Mouse (Mus musculus) fibroblast of lung, adult 2 months (primary cell): ENCODE data around the gene Abtb1.

ENCODE experiments used
- DNase-seq: peaks from one replicate; pipeline ENCODE4 v3.0.0-alpha.2; 2011; ENCODE audit warnings: low read depth

Abtb1 gene

DNA sequence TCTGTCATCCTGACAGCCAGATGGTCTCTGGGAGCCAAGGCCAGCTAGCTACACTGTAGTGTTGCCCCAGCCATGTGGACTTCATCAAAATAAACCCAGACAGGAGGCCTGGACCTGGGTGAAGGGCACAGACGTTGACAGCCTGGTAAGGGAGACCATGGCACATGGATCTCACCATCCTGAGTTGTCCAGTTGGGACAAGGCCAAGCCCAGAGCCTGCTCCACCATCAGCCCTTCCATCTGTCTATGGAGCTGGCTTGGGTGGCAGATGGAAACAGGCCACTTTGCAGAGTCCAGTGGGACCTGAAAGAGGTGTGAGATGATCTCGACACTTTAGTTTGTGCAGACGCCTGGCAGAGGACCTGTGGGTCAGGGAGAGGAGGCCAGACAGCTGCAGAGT lies 41.0 kb downstream of the Abtb1 start:
- DNase-seq = no peak

GRCm38 (mm10) chr6:88800191-88800590 lies 41.6 kb downstream of the Abtb1 start:
- DNase-seq = no peak

DNA sequence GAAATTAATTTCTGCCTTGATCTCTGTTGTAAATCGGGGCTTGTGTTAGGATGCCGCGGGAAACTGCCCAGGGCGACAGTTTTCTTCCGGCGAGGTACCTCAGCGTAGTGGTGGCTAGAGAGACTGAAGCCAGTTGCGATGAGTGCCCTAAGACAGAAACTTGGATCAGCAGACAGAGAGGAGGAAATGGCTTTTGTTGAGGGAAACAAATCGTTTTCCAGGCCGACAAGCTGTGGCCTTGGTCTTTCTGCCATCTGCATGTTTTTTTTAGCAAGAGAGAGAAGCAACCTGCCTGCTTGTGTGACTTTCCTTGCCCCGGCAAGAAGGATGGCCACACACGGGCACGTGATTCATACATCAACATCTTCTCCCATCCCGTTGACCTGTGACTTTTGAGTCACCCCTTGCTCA lies 47.2 kb downstream of the Abtb1 start:
- no peak for DNase-seq

GRCm38 (mm10) chr6:88793872-88794271 lies 47.9 kb downstream of the Abtb1 start:
- DNase-seq = no peak

- no peak for DNase-seq
These were observed 48.5 kb downstream of the Abtb1 start for GRCm38 (mm10) chr6:88793243-88793642.

DNA sequence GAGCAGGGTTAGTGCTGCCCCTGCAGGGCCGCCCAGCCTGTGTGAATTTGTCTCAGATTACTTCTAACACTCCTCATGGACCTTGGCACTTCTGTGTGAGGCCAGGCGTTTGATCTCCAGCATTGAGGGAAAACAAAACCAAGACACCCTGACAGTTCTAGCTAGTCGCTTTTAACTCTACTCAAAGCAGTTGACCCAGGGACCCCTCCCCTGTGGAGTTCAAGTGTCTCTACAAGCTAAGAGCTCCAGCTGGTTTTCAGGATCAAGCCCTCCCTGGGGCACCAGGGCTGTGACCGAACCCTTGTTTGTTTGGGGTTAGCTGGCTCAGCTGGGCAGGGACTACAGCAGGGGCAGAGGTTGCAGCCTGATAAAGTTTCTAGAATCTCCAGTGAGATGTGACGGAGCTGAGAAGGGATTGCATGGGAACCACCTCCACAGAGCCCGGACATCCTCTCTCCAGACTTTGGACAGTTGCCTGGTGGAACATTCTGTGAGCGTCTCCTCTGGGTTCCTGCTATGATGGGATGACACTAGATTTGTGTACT lies 49.6 kb downstream of the Abtb1 start:
- DNase-seq = no peak

DNA sequence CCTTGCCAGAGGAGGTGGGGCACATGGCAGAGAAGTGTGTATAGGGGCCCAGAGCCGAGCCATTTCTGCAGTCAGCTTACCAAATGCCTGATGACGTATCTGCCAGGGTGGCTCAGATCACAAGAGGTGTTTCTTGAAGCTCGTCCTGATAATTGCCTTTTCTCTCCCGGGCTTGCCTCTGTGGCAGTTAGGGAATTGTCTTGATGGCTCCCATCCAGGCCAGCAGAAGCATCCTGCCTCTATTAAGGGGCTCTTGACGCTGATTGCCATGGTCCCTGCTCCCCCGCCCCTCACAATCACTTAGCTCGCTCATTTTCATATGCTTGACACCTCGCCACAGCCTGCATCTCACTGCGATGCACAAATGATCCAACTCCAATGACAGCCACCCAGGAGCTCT lies 50.5 kb downstream of the Abtb1 start:
- DNase-seq = no peak

- no peak for DNase-seq
These were observed 53.6 kb downstream of the Abtb1 start for GRCm38 (mm10) chr6:88788219-88788618.

GRCm38 (mm10) chr6:88787496-88787895 lies 54.3 kb downstream of the Abtb1 start:
- no peak for DNase-seq

DNA sequence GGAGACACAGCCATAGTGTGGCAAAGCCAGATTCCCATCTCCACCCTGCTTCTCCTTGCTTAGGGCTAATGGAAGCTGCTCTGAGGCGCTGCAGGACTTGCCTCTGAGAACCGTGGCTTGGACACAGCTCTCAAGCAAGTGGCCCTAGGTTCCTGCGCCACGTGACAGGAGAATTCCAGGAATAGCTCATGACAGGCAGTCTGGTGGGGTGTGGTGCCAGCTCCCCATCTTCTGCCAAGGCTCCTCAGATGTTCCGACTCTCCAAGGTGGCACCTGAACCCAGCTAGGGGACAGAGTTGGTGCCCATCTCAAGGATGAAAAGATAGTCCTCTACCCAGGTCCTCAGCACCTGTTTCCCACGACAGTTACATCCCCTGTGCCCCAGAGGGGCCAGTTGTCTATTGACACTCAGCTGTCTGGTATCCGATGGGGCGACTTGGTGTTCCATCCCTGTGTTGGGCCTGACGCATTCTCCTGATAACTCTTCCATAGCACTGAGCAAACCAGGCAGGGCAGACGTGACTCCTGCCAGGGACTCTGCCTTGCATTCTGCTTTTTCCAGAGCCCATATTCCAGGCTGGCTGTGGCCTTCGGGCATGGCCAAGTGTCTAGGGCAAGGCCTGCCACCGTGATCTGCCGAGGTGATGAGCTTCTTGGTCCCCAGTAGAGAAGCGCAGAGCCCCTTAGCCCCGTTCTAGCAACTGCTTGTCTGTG lies 54.9 kb downstream of the Abtb1 start:
- DNase-seq = no peak
